ENCODE assay signal across 8 mouse cellular contexts in genomic region chr1:36088367-36088766, GRCm38 (mm10). TPM values are rescaled to one million over a fixed set of nuclear protein-coding genes. Genes with fewer than 3 reads are reported as not detected.
DNase-seq lines count a peak whose midpoint lies in the region; ATAC-seq lines count a peak whose summit lies in the region.

No protein-coding gene starts in this region.

- 55% methylated on average over 4 of the region's 4 CpGs for WGBS in heart, embryonic 10.5 days
- WGBS in hindbrain, embryonic 14.5 days: 56% methylated on average over 4 of the region's 4 CpGs
- 34% methylated on average over 4 of the region's 4 CpGs for WGBS in liver, embryonic 16.5 days (ENCODE audit: insufficient replicate concordance)

- no peak overlapping the region for H3K4me3 ChIP-seq in heart, embryonic 10.5 days
- no peak overlapping the region for H3K4me3 ChIP-seq in hindbrain, embryonic 14.5 days (replicated peaks; ENCODE audit: low read length)
- no peak overlapping the region for H3K4me3 ChIP-seq in liver, embryonic 16.5 days (ENCODE audit: low read depth, low read length)

- ATAC-seq in hindbrain, embryonic 14.5 days (ENCODE audit: low FRiP score): peak; percentile 44
- no peak for ATAC-seq in liver, embryonic 16.5 days (ENCODE audit: low read depth)

- no peak for DNase-seq in heart, embryonic 10.5 days (ENCODE audit: low spot score)
- DNase-seq in heart, postnatal 36 days: no peak
- peak; percentile 80 for DNase-seq in NIH3T3 (ENCODE audit: low read depth)
- DNase-seq in hindbrain, embryonic 14.5 days (ENCODE audit: low spot score): no peak
- DNase-seq in left cerebral cortex, adult 9 months (ENCODE audit: low spot score in 2 of 2): no peak
- DNase-seq in layer of hippocampus, postnatal 14 days (ENCODE audit: low spot score in 2 of 2): no peak
- no peak for DNase-seq in yolk sac, embryonic 10.5 days (ENCODE audit: low spot score)

- peaks cover 35% of the 10 kb centered on the region for H3K36me3 ChIP-seq in heart, embryonic 10.5 days
- H3K36me3 ChIP-seq in hindbrain, embryonic 14.5 days (replicated peaks; ENCODE audit: control insufficient read depth, insufficient read depth): peaks cover 8% of the 10 kb centered on the region; the same call in 1 of the 2 replicates
- H3K36me3 ChIP-seq in liver, embryonic 16.5 days (ENCODE audit: control insufficient read depth, insufficient read depth): peaks cover 39% of the 10 kb centered on the region

- H3K9me3 ChIP-seq in heart, embryonic 10.5 days: no peaks in the 10 kb centered on the region
- no peaks in the 10 kb centered on the region for H3K9me3 ChIP-seq in hindbrain, embryonic 14.5 days (ENCODE audit: control insufficient read depth, low read length)
- H3K9me3 ChIP-seq in liver, embryonic 16.5 days (replicated peaks; ENCODE audit: control insufficient read depth, low read length): no peaks in the 10 kb centered on the region

- no peaks in the 10 kb centered on the region for H3K27me3 ChIP-seq in heart, embryonic 10.5 days (ENCODE audit: insufficient read depth, poor library complexity, severe bottlenecking)
- H3K27me3 ChIP-seq in hindbrain, embryonic 14.5 days (ENCODE audit: control insufficient read depth, insufficient read depth, low read length): no peaks in the 10 kb centered on the region
- H3K27me3 ChIP-seq in liver, embryonic 16.5 days (ENCODE audit: control insufficient read depth, insufficient read depth, low read depth, low read length): no peaks in the 10 kb centered on the region

- peak overlapping the region; percentile 62 for H3K27ac ChIP-seq in heart, embryonic 10.5 days
- H3K27ac ChIP-seq in hindbrain, embryonic 14.5 days: peak overlapping the region; percentile 61
- peak overlapping the region; percentile 99 for H3K27ac ChIP-seq in liver, embryonic 16.5 days (ENCODE audit: low read length)

- H3K4me2 ChIP-seq in hindbrain, embryonic 14.5 days (replicated peaks): no peak overlapping the region
- H3K4me2 ChIP-seq in liver, embryonic 16.5 days (ENCODE audit: low read depth, low read length): peak overlapping the region; percentile 31

- H3K4me1 ChIP-seq in heart, embryonic 10.5 days: peaks cover 43% of the 10 kb centered on the region
- peaks cover 33% of the 10 kb centered on the region for H3K4me1 ChIP-seq in hindbrain, embryonic 14.5 days (replicated peaks; ENCODE audit: control insufficient read depth, insufficient read depth, low read length)
- H3K4me1 ChIP-seq in liver, embryonic 16.5 days (ENCODE audit: control insufficient read depth, low read depth, low read length): peaks cover 63% of the 10 kb centered on the region

- peak overlapping the region; percentile 31; the same call in 1 of the 2 replicates for H3K9ac ChIP-seq in hindbrain, embryonic 14.5 days
- H3K9ac ChIP-seq in liver, embryonic 16.5 days (ENCODE audit: low read depth, low read length): peak overlapping the region; percentile 71

- intact Hi-C loops in heart, postnatal 36 days (cut with DNase I): no loop called here

RNA-seq across cellular contexts. Expression of gene Hs6st1, which starts 20.2 kb away (rescaled TPM):
- polyA plus RNA-seq in heart, embryonic 10.5 days (2016; fragmentation: Nextera tagmentation; extraction: Ambion mirVana): 3.5 and 5.7 TPM in 2 replicates
- total RNA-seq in heart, postnatal 36 days (2021): 10 to 100 TPM; 21.3 to 23.1 TPM
- polyA plus RNA-seq in hindbrain, embryonic 14.5 days (2014; fragmentation: Nextera tagmentation; extraction: Ambion mirVana): 18.9 and 20.2 TPM in 2 replicates
- 4.7 and 5.2 TPM in 2 replicates for polyA plus RNA-seq in liver, embryonic 16.5 days (2015; fragmentation: Nextera tagmentation; extraction: Ambion mirVana)
- total RNA-seq in layer of hippocampus, postnatal 14 days (2021): 10 to 100 TPM; 44.3 to 49.6 TPM
